Mouse (Mus musculus) left cerebral cortex, postnatal 10 days (tissue): ENCODE data around the gene Nxnl1. TPM values are rescaled to one million over a fixed set of nuclear protein-coding genes. Genes with fewer than 3 reads are reported as not detected.

Source experiments
- DNase-seq, 2 experiments: peaks; one replicate each; pipeline ENCODE4 v3.0.0; 2021 to 2022; ENCODE audit warnings: low spot score in 2 of 2, mixed read lengths in 1 of 2; ENCODE audit errors: extremely low spot score in 1 of 2
- intact Hi-C: fragments of 180-260 bp; cut with DNase I; formaldehyde crosslinking; loops from one replicate; pipeline ENCODE4 v1.15.1; 2025
- total RNA-seq, 2 experiments: library from RNA; stranded (reverse); gene quantifications; 2 replicates each; pipeline ENCODE4 v1.2.3; 2021

The Nxnl1 gene
- total RNA-seq, 2 experiments from 2014 or later = not detected

DNA sequence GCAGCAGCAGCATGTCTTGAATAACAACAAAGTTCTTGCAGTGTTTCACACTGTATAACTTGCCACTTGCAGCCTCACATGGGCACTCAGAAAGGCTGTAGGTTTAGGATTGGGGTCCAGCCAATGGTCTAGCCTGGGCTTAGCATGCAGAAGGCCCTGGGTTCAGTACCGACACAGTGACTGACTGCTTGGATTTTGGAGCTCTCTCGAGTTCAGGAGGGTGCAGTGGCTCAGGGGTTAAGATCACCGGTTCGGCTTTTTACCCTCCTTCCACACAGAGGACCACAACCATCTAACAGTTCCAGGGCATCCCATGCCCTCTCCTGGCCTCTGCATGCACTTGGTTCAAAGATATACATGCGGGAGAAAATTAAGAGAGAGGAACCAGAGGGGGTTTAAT is 24.6 kb upstream of the Nxnl1 start:
- DNase-seq = no peak
- intact Hi-C loops = no loop called here

DNA sequence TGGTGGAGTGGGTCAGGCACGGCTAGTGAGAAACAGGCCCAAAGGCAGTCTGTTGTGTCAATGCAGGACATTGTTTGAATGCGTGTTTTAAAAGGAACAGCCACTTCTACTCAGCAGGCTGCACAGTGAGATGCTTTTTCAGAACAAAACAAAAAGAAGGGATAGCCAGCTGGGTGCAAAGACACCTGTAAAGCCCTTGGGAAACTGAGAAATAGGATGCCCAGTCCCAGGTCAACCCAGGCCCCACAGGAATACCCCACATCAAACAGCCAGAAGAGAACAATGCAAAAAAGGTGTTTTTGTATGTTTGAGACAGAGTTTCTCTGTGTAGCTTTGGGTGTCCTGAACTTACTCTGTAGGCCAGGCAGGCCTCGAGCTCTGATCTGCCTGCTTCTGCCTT is 22.4 kb upstream of the Nxnl1 start:
- DNase-seq = no peak
- intact Hi-C loops = no loop called here

GRCm38 (mm10) chr8:71586891-71587290 is 20.5 kb upstream of the Nxnl1 start:
- DNase-seq = peak in 1 of 2 experiments; percentile 70
- intact Hi-C loops = no loop called here

- no peak for DNase-seq
- intact Hi-C loops = no loop called here
Observed at GRCm38 (mm10) chr8:71580201-71580600, 13.8 kb upstream of the Nxnl1 start.

- DNase-seq = no peak
Observed at GRCm38 (mm10) chr8:71579476-71579875, 13.1 kb upstream of the Nxnl1 start.

DNA sequence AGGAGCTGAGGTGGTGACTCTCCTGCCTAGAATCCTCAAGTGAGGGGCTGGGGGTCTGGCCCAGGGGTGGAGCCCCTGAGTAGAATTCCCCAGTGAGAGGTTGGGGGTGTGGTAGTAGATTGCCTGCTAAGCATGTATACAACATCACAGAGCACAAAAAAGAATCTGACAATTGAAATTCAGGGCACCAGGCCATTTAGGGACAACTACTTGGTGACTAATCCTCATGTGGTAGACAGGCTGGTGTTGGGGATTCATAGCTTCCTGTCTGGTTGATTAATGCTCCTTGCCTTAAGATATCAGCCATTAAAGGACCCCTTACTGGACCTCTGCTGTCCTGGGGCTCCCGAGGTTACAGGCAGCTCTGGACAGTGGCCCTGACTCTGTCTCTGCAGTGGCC is 12.6 kb upstream of the Nxnl1 start:
- DNase-seq = no peak
- intact Hi-C loops = no loop called here

More at GRCm38 (mm10) chr8:71579476-71579875, 13.1 kb upstream of the Nxnl1 start:
- intact Hi-C loops = no loop called here

DNA sequence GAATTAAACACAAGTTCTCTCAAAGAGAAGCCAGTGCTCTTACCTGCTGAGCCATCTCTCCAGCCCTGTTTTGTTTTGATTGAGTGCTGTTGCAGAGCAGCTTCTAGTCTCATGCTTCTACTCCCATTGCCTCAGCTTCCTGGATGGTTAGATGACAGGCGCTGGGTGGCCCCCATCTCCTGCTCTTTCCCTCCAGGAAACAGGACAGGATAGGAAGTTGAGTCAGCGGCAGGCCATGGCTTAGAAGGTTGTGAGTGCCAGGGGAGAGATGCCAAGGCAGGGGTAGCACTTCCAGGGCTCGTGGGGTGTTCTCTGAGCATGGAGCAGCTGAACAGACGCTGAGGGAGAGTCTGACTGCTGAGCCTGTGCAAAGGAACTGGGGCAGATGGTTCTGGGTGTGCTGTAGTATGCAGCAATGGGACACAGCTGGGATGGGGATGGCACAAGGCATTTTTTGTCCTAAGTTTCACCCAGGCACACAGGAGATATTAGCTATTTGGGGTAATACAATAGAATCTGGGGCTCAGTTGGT is 11.5 kb upstream of the Nxnl1 start:
- intact Hi-C loops = no loop called here
- DNase-seq = no peak

GRCm38 (mm10) chr8:71575020-71575419 is 8.6 kb upstream of the Nxnl1 start:
- DNase-seq = no peak
- intact Hi-C loops = no loop called here

DNA sequence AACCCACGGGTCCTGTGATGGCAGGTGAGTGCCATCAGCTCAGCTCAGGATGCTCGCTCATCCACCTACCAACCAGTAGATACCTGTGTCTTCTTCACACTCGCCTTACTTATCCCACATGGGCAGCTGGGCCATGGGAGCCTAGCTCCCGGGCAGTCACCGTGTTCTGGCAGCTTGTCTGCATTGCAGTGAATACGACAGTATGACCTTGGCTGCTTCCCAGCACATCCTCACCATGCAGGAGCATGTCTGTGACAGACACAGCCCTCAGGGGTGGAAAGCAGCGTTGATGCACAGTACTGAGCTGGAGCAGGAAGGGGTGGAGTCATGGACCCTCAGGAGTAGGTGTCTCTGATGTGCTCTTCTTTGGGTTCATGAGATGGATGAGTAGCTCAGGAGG is 8.0 kb upstream of the Nxnl1 start:
- intact Hi-C loops = no loop called here

DNA sequence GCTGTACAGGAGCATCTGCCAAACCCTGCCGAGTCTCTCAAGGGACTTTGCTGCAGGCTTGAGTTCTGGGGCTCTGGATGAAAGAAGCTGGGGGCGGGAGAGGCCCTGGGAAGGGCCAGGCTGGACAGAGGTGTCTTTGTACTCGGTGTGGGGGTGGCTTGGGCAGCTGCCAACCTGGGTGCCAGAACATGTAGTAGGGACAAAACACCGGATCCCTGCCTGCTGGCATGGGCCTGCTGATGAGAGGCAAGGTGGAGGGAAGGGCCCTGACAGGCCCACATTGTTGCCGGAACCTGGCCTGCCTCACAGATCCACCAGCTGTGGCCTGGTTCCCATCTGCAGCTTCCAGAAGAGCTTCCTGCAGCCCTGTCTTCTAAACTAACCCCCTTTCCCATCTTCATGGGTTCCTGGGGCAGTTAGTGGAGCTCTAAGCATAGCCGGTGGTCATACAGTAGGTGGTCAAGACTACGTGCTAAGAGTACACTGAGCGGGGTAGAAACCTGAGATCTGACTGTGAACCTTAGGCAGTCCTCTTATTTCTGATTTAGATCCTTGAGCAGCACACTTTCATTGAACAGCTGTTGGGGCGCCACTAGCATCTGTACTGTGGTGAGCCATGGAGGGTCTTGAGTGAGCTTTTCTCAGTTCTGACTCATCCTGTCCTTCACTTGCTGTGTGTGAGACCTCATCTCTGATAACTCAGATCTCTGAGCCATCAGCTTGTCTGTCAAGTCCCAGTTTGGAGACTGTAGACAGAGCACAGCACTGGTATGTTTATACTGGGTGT is 6.6 kb upstream of the Nxnl1 start:
- peak; percentile 87 to 91 for DNase-seq
- intact Hi-C loops = no loop called here

More for the DNA sequence above, 8.0 kb upstream of the Nxnl1 start:
- DNase-seq = no peak

DNA sequence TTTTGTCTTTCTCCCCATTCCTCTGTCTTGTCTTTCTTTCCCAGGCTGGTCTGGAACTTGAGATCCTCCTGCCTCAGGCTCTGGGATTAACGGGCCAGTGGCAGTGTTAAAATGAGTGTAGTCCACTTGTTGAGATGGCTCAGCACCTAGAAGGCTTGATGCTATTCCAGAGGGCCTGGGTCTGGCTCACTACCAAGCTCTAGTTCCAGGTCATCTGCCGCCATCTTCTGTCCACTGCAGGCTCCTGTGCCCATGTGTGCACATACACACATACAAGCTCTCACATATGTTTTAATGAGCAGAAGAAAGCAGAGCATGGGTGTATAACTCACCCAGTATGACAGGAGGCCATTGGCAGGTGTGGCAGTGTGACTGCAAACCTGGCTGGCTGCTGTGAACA is 5.7 kb upstream of the Nxnl1 start:
- intact Hi-C loops = no loop called here
- no peak for DNase-seq

GRCm38 (mm10) chr8:71570291-71570954 is 4.0 kb upstream of the Nxnl1 start:
- intact Hi-C loops = no loop called here

DNA sequence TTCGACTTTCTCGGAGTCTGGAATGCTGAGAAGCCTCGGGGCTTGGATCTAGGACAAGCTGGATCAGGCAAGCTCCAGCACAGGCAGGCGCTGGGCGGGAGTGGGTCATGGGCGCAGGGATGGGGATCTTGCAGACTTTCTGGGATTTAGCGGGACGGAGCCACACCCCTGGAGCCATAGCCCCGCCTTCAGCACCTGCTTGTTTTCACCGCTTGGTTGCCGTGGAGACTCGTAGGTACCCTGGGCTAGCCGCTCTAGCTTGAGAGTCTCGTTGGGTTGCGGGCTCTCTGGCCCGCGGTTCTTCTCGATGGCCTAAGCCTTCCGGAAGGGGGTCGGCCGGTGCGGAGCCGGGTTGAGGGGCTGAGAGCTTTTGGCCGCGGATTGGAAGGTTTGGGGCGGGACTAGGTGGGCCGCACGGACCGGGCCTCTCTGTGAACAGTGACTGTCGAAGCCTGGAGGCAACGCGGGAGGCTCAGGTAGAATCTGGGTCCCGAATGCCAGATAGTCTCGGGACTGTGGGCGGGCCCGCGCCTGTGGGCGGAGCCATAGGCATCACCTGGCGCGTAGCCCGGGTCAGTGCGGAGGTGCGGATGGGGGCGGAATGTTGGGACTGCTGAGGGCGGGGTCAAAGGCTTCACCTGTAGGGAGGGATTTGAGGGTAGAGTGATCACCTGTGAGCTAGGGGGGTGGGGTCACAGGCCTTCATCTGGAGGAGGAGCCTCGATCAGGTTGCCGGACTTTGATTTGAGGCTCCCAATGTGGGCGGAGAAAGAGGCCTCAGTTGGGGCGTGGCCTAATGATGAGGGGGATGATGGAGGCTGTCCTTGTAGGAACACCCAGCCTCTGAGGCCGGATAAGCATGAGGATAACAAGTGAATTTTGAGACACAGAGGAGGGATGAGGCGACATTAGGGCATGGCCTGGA is 3.2 kb upstream of the Nxnl1 start:
- DNase-seq = peak; percentile 89 to 90
- intact Hi-C loops = no loop called here

More at GRCm38 (mm10) chr8:71570291-71570954, 4.0 kb upstream of the Nxnl1 start:
- DNase-seq = peak; percentile 94 to 95

DNA sequence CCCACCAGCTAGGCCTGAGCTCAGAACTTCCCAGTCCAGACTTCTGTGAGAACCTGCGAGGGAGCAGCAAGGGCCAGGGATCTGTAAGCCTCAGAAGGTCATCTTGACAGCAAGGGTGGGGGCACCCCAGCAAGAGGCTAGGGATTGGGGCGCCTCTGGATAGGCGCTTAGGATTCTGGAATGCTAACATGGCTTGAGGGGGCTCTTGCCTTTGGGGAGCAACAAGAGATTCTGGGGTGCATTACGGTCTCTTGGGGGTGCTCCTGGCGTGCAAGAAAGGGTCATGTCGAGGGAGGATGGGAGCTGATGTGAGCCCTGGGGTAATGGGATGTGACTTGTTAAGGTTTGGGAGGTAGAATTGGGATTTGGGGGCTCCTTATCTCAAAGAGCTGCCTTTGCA is 2.5 kb upstream of the Nxnl1 start:
- DNase-seq = no peak
- intact Hi-C loops = no loop called here

DNA sequence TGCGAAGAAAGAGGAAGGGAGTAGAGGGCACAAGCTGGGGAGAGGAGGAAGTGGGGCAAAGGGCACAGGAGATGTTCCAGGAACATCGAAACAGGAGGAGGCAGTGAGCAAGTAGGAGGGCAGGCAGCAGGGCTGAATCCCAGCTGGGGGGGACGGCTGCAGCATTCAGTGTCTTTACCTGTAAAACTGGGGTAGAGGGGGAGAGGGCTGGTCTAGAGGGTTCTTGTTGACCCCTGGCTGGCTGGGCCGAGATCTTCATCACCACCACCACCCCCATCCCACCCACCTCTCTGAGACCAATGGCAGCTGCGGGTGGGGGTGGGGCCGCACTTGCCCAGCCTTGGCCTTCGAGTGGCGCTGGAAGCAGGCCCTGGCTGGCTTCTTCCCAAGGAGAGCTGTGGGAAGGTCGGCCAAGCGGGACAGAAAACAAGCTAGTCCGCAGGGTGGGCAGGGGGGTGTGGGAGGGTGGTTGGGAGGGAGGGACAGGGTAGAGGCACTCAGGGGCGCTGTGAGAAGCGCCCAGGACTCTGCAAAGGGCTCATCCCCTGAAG is 2.1 kb upstream of the Nxnl1 start, which contains the start of gene Slc27a1:
TSS of gene Slc27a1 (plus strand) at position 496 of the 551 bp plus-strand sequence.
- intact Hi-C loops = no loop called here
- DNase-seq = peak in 1 of 2 experiments; percentile 86

DNA sequence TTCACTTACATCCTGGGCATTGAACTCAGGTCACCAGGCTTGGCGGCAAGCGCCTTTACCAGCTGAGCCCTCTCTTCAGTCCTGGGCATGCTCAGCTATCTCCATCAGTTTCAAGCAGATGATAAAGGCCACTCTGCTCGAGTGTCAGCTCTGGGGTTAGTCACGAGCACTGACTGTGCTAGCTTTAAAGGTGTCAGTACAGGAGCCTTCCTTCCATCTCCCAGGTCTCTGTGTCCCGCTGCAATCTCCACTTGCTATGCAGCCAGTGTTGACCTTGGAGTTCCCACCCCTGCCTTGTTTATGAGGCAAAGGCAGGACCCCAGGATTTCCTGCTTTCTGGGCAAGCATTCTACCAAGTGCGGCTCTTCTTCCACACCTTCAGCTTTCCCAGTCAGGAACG is 1.2 kb upstream of the Nxnl1 start:
- intact Hi-C loops = no loop called here
- DNase-seq = no peak

- intact Hi-C loops = no loop called here
Observed at GRCm38 (mm10) chr8:71563992-71564391, 2.4 kb downstream of the Nxnl1 start.

DNA sequence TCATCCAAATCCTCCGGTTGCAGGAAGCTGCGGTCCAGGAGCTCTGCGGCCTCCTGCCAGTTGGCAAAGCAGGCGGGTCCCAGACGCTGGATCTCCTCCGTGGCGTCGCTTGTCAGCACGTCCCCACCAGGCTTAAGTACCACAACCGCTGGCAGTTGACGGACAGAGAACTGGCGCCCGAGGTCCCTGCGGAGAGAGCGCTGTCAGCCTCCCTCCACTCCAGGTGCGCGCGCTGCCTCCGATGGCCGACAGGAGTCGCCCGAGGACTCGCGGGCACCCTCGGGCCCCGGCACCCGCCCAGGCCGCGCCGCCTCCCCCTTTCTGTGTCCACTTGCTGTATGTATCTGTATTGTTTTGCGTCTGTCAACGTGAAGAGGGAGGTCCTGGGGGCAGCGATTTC is 3.6 kb downstream of the Nxnl1 start:
- intact Hi-C loops = no loop called here

More at GRCm38 (mm10) chr8:71563992-71564391, 2.4 kb downstream of the Nxnl1 start:
- DNase-seq = no peak

DNA sequence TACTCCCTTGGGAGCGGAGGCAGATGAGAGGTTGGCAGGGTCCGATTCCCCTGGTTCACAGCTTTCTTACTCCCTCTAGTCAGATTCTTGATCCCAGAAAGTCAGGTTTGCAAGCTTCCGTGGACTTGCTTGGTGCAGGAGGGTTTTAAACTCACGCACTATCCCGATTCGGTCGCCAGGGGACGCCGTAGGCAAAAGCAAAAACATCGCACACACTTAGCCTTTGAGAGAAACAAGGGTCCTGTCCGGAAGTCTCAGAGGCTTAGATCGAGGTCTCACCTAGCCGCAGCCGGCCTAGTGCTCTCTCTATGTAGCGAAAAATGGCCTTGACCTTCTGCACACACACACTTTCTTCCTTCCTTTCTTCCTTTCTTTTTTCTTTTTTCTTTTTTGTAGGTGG is 5.0 kb downstream of the Nxnl1 start:
- DNase-seq = no peak
- intact Hi-C loops = loop anchor here (1.0 to 2.0 kb wide), 2 partner anchors 34 to 99 kb away; no protein-coding TSS in a partner anchor

More for the DNA sequence above, 3.6 kb downstream of the Nxnl1 start:
- peak in 1 of 2 experiments; percentile 86 for DNase-seq
